Mouse (Mus musculus) c-Kit-positive CD71-positive TER-119-negative erythroid progenitor cells, embryonic 14.5 days (primary cell): Measurements from ENCODE around the gene Slc31a1.

ENCODE experiments used
- DNase-seq: peaks from one replicate; pipeline ENCODE4 v3.0.0-alpha.2; 2013; ENCODE audit warnings: low read depth

Slc31a1 gene

GRCm38 (mm10) chr4:62407730-62408582, 47.4 kb downstream of the Slc31a1 start:
- peak; percentile 58 for DNase-seq

GRCm38 (mm10) chr4:62408601-62409282, 48.2 kb downstream of the Slc31a1 start, which contains the start of the genes Cdc26 and Prpf4:
Cdc26 (minus strand) TSS chr4:62408642.
Prpf4 (plus strand) TSS chr4:62408797.
- peak; percentile 99 for DNase-seq

- DNase-seq: no peak
These were observed 49.1 kb downstream of the Slc31a1 start for GRCm38 (mm10) chr4:62409615-62410014.

GRCm38 (mm10) chr4:62410325-62410724, 49.8 kb downstream of the Slc31a1 start:
- no peak for DNase-seq

- no peak for DNase-seq
These were observed 51.1 kb downstream of the Slc31a1 start for GRCm38 (mm10) chr4:62411606-62412005.

- DNase-seq: no peak
These were observed 57.9 kb downstream of the Slc31a1 start for GRCm38 (mm10) chr4:62418448-62418847.

GRCm38 (mm10) chr4:62419091-62419490, 58.6 kb downstream of the Slc31a1 start:
- no peak for DNase-seq

GRCm38 (mm10) chr4:62425891-62426290, 65.4 kb downstream of the Slc31a1 start:
- DNase-seq: no peak

- DNase-seq: no peak
These were observed 67.6 kb downstream of the Slc31a1 start for GRCm38 (mm10) chr4:62427978-62428758.

- DNase-seq: no peak
These were observed 69.1 kb downstream of the Slc31a1 start for GRCm38 (mm10) chr4:62429616-62430015.

GRCm38 (mm10) chr4:62430678-62431077, 70.2 kb downstream of the Slc31a1 start:
- no peak for DNase-seq

- DNase-seq: peak; percentile 39
These were observed 71.0 kb downstream of the Slc31a1 start for GRCm38 (mm10) chr4:62431522-62431921.

GRCm38 (mm10) chr4:62433939-62434870, 73.7 kb downstream of the Slc31a1 start:
- DNase-seq: no peak

- DNase-seq: no peak
These were observed 74.6 kb downstream of the Slc31a1 start, which contains the start of gene Rnf183 for GRCm38 (mm10) chr4:62435081-62435480. Rnf183 (minus strand) TSS chr4:62435252.

- DNase-seq: no peak
These were observed 76.8 kb downstream of the Slc31a1 start for GRCm38 (mm10) chr4:62437256-62437778.

GRCm38 (mm10) chr4:62437871-62438270, 77.3 kb downstream of the Slc31a1 start:
- no peak for DNase-seq

GRCm38 (mm10) chr4:62439793-62440192, 79.3 kb downstream of the Slc31a1 start:
- DNase-seq: no peak

GRCm38 (mm10) chr4:62440544-62440943, 80.0 kb downstream of the Slc31a1 start:
- DNase-seq: no peak

GRCm38 (mm10) chr4:62440986-62441385, 80.5 kb downstream of the Slc31a1 start:
- no peak for DNase-seq
